Mouse (Mus musculus) left cerebral cortex, adult 9 months (tissue): ENCODE measurements around the gene Tanc1.

Experiments used
- DNase-seq, 2 experiments: peaks; one replicate each; pipeline ENCODE4 v3.0.0; 2022; ENCODE audit warnings: low spot score in 2 of 2

The Tanc1 gene

GRCm38 (mm10) chr2:59681181-59681580 is 69.3 kb downstream of the Tanc1 start:
- no peak for DNase-seq

DNA sequence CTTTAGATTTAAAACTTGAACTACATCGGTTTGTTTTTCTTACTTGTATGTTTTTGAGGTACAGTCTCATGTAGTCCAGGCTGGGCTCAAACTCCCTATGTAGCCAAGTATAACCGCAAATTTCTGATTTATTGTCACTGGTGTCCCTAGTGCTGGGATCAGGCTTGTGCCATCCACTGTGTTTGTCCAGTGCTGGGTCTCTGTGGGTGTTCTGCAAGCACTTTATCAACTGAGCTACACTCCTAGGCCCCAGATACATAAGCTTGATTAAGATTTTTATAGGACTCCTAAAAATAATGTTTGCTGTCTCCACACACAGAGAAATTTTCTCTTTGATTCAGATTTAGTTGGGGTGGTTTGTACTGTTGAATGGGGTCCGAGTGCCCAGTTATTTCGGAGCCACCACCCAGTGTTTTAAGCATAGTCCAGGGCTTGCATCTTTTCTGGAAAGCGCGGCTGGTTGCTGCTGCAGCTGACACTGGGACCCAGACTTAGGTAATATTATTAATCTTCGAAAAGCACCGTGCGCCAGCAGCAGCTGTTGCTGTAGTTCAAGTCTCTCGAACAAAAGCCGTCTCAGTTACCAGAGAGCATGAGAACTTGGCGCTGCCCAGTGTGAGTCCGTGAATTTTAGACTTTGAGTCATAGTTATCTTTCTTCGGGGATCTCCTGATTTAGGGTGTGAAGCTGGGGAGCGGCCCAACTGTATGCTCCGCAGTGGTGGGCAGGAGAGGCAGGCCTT is 73.2 kb downstream of the Tanc1 start:
- no peak for DNase-seq

GRCm38 (mm10) chr2:59685606-59685950 is 73.7 kb downstream of the Tanc1 start:
- DNase-seq: no peak

DNA sequence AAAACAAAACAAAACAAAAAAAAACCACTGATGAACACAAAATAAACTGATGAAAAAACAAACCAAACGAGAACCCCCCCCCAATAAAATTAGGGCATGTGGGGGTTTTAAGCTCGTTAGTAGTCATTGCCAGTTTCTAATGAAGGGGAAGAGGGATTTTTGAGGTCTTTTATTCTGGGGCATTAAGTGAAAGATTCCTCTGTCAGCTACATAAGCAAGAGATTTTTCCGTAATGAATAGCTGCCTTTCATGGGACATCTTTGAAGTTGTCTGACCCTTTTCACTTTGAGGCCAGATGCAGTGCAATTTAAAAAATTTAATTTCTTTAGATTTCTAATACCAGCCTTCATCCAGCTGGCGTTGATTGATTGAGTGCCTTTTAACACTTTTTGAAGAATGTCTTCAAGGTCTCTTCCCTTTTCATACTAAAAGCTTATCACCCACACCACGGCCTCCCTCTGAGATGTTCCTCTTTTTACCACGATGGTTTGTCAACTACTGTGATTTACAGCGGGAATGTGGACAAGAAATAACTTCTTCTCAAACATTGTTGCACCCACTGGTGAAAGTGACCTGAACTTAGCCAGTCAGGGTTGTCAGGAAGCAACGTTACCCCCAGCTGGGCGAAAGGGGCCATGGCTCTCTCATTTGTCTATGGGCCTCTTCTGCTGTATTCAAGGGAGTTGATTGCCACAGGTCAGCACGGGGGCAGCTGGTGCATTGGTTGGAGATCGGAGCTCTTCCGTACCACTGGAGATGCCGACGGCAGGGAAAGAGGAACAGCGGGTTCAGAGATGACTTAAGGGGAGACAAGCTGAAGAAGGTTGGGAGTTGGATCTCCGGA is 76.6 kb downstream of the Tanc1 start:
- DNase-seq: no peak

DNA sequence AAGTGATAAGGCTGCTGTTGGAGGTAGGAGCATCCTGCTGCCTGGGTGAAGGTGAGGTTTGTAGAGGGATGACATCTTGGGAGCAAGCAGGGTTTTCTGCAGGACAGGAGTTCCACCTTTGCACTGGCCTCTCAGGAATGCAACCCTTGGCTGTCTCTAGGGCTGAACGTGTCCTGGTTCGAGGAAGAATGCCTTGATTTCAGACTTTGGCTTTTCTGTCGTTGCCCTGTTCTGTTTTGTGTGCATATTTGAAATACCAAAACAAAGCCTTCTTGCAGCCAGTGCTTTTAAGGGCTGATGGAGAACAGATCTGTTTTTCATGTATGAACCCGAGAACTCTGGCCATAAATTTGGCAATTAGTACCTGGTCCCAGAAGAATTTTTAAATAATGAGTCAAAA is 79.3 kb downstream of the Tanc1 start:
- DNase-seq: no peak

DNA sequence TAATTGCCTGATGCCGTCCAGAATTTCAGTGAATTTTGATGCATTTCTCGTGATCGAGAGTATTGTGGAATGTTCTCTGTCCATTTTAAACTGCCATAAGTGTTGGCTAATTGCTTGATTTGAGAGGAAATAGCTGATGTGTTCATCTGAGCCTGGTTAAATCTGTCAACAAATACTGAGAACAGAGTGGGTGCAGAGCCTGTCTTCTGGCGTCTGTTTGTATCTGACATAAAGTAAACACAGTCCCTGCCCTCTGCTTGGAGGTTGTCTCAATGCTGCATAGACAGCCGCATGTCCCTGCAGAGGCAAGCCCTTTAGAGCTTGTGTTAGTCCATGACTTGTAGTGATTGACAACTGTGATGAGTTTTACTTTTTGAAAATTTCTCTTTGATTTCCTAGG is 81.6 kb downstream of the Tanc1 start:
- no peak for DNase-seq

DNA sequence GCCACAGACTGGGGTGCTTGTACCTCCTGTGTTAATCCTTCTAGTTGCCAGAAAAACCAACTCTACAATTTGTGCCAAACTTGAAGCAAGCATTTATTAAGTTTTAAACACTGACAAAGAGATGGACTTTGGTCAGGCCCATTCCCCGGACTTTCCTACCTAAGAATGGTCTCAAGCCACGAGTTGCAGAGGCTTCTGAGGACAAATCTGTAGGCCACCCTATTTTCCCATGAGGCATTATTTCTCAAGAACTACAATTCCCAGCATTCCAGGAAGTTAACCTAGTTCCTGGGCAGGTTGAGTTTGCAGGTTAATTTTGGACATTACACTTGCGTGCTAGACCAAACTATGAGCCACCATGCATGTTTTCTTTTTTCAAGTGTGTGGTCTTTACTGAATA is 85.3 kb downstream of the Tanc1 start:
- DNase-seq: no peak

DNA sequence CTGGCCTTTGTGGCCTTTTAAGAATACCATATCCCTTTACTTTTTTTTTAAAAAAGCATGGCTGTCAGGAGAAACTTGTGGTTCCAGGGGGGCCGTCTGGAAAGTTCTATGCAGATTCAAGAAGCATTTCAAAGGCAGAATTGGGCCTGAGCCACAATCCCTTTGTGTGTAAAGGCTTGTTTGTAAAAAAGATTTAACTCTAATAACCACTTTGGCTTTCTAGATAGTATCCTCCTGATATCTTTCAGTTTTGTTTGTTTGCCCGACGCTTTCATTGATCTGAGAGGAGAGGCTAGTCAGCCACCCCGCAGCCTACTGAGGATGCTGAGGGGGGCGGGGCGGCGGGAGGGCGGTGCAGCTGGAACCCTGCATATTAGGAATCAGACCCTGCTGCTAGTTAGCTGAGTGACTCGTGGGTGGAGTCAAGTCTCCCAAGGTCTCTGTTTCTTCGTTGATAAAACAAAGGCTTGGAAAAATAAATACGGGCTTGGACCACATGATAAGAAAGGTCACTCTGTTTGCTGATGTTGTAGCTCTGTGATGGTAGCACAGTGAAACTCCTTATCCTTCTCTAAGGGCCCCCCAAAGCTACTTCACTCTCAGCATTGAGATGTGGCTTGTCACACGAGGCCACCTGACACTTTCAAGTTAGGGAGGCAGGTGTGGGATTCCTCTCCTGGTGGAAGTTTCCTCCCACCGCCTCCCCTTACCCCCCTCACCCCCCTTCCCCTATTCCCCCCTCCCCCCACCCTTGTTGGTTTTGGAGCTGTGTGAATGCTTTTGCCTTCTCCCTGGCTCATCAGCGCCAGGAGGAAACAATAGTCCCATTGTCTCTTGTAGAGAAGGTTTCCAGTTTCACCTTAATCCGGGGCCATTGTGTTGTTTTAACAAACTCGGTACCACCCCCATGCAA is 86.1 kb downstream of the Tanc1 start:
- no peak for DNase-seq

DNA sequence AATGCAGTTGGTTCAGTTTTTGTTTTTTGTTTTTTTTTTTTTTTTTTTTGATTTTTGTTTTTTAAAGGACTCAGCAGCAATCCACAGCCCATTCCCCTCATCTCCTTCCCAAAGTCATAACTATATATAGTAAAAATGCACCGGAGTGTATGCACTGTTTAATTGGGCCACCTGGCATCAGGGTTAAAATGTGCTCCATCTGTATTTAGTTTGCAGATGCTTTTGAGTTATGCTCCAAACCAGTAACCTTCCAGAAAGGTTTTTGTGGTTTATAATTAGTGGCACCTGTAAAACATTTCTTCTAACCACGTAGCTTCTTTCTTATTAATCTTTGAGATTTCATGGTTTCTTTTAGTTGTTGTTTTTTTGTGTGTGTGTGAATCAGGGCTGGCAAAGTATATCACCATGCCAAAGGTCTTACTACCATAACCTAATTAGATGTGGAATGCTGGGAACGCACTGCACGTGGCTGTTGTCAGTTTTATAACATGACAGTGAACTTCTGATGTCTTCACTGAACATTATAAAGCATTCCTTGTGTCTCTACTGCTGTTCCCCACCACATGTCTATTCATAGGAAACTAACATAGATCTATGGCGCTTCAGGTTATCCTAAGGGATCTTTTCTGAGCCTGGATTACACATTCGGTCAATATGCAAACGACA is 86.9 kb downstream of the Tanc1 start:
- DNase-seq: no peak

DNA sequence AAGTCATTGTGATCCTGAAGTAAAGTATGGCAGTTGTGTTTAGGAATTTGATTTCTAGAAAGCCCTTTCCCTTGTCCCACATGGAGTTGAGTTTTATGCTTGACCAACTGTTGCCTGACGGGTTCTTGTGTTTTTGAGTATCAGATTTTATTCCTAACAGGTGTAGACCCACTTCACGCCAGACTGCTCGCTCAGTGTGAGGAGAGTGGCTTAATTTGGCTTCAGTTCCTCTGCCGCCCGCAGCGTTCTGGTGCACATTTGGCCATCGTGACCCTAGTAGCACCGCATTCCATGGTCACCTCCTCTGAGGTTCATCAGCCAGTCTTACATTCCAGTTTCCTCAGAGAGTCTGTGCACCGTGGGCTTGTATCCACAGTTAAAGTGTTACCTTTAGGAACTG is 88.1 kb downstream of the Tanc1 start:
- no peak for DNase-seq

DNA sequence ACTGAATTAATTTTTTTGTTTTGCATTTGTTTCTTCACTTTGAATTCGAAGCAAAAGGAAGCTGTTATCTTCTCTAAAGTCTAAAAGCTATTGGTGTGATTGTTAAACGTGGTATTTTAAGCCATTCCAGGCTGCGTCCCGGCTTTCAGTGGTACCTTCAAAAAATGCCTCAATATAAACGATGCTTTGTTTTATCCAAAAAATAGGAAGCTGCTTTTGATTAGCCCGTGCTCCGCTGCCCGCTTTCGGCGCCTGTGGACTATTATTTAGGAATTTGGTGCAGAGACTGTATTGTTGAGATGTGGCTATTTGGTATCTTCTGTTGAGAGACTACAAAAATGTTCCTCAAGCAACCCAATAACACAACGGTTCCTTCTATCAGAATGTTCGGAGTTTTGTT is 93.4 kb downstream of the Tanc1 start:
- no peak for DNase-seq

GRCm38 (mm10) chr2:59706806-59707205 is 95.0 kb downstream of the Tanc1 start:
- no peak for DNase-seq

DNA sequence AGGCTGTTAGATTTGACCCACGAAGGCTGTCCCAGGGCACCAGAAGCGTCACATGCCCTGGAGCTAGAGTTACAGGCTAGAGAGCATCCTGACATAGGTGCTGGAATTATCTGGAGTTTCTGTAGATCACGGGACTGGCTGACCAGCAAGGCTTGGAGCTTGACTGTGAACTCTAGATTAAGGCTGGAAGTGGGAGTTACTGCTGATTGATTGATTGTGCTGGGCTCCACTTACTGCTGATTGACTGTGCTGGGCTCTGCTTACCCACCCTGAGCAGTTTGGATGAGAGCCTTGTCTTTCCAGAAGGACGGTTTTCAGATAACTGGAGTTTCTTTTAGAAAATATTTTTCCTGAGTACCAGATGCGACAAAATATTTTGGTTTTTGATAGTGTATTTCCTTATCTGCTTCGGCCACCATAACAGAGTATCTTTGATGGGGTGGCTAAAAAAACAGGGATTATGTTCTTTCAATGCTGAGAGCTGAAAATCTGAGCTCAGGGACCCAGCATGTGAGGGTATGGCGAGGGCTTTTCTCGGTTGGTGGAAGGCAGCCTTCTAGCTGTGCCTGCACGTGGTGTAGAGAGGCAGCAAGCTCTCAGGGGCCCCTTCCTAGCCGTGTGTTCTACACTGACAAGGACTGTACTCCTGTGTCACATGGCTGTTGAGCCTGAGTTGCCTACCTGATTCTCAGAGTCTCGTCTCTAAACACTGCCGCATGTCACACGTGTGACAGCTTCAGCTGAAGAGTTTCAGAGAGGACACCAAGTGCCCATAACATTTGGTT is 96.3 kb downstream of the Tanc1 start:
- DNase-seq: no peak

DNA sequence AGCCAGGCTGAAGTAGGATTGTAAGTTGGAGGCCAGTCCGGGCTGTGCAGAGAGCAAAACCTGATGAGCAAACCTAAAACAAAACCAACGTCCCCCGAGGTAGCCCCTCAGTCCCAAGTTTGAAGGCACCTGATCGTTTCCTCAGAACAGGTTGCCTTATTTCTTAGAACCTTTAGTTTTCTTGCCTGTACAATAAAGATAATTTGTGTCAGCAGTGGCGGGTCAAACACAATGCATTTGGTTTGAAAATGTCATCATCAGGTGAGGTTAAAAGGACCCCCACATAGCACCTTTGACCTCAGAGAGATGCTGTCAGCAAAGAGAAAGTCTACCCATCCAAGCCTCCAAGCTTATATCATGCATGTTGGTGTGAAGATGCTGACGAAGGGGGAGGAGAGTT is 98.9 kb downstream of the Tanc1 start:
- DNase-seq: no peak

DNA sequence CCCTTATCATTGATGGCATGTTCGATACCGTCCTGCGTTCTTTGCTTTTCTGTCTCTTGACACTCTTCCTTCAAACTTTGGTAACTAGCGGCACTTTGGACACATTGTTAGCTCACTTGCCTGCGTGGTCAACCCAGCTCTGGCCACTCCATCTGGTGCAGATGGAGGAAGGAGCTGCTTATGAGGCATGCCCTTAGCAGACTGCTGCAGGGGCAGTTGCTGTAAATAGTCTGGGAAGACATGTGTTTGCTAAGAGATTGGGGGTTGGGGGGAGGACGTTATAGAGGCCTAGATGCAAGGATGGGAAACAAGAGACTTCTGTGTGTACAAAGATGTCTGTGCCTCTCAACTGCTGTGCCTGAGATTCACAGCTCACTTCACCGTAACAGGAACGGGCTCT is 100.2 kb downstream of the Tanc1 start:
- DNase-seq: no peak

DNA sequence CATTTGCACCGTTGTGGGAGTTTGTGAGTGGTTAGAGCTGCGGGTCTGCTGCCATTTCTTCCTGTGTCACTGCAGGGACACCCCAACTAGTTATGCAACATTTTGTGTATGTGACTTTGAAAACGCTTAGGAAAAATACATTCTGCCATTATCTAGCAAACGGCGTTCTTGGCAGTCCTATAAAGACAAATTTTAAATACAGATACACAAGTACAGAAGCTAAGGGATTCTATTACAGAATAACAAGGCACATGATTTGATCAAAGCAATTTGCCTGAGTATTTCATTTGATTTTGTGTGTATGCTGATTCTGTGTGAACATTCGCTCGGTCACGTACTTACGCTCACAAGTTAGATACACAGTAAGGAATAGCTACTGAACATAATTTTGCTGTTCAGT is 100.6 kb downstream of the Tanc1 start:
- no peak for DNase-seq

DNA sequence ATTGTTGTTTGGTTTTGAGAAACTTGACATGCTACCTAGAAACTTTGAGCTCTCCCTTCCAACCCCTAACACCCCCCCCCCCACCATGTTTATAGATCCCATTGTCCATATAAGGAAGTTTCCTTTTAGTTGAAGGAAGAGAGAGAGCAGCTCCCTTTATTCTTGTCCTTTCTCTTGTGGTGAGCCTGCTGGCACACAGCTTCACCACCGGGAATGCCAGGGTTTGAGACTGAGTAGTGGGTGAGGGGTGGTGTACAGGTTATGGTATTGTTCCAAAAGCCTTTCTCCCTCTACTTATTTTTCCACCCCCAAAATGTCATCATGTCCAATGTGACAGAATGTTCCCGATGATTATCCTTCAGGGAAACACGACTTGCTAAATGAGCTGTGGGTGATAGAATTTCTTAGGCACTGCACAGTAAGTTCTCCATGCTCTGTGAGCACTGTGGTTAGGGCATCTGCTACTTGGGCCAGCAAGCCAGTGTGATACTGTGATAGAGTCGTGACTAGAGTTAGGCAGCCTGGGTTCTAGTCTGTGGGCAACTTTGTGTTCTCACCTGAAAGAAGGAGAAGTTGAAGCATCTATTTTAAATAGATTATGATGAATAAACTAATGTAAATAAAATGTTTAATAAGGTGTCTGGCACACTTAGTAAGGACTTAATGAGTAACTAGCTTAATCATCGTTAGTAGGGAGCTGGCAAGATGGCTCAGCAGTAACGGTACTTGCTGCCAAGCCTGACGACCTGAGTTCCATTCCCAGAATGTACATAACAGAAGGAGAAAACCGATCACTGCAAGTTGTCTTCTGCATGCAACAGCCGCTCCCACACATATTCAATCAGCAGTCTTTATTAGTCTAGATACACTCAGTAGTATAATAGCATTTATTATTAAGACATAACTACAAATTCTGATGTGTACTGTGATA is 102.0 kb downstream of the Tanc1 start:
- no peak for DNase-seq

GRCm38 (mm10) chr2:59714992-59715391 is 103.2 kb downstream of the Tanc1 start:
- DNase-seq: no peak

DNA sequence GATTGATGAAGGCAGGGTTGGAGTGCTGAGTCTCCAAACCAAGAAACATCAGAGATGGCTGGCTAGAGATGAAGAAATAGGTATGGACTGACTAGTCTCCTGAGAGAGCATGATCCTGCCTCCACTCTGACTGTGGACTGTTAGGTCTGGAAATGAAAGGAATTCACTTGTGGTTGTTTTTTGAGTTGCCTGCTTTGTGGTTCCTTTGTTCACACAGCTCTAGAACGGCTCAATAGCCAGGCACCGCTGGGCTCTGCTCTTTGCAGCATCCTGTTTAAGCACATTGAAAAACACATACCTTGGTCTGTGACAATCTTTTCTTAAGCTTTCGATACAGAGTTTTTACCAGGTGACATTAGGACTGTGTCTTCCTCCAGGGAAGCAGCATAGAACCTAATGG is 104.6 kb downstream of the Tanc1 start:
- no peak for DNase-seq

- DNase-seq: no peak
Observed at GRCm38 (mm10) chr2:59717746-59718294, 106.0 kb downstream of the Tanc1 start.
